Mouse (Mus musculus) ES-E14 (cell line): ENCODE measurements around the gene Nell2. TPM values are rescaled to one million over a fixed set of nuclear protein-coding genes. Genes with fewer than 3 reads are reported as not detected.

Experiments used
- DNase-seq: peaks from one replicate; pipeline ENCODE4 v3.0.0-alpha.2; 2013; ENCODE audit warnings: low read depth, low spot score
- H3K27ac ChIP-seq: 2 replicates; pipeline ENCODE4 v1.5.1; 2012; ENCODE audit warnings: low read depth, mild to moderate bottlenecking, low read length, moderate library complexity, mixed read lengths; ENCODE audit not compliant: poor library complexity, insufficient read depth, severe bottlenecking
- H3K36me3 ChIP-seq: 2 replicates; pipeline ENCODE4 v1.6.1; 2012; ENCODE audit warnings: mild to moderate bottlenecking, low read length, moderate library complexity, mixed read lengths; ENCODE audit not compliant: control insufficient read depth, poor library complexity, insufficient read depth, severe bottlenecking
- H3K4me1 ChIP-seq, 2 experiments: fragments of 150-350 bp in 1 of 2; sonication (generic) in 1 of 2; 2 replicates each; pipeline ENCODE4 v1.6.1; 2012; ENCODE audit warnings: low read length in 2 of 2, mild to moderate bottlenecking in 1 of 2, mixed read lengths in 1 of 2; ENCODE audit not compliant: control insufficient read depth in 2 of 2, insufficient read depth in 2 of 2, poor library complexity in 1 of 2
- H3K4me3 ChIP-seq, 2 experiments: fragments of 150-350 bp in 1 of 2; sonication (generic) in 1 of 2; 2 replicates each; pipeline ENCODE4 v1.5.1; 2012; ENCODE audit warnings: low read length in 2 of 2, low read depth in 1 of 2, mild to moderate bottlenecking in 1 of 2, mixed read lengths in 1 of 2; ENCODE audit not compliant: insufficient read depth in 1 of 2, poor library complexity in 1 of 2, severe bottlenecking in 1 of 2
- H3K9ac ChIP-seq: 2 replicates; pipeline ENCODE4 v1.6.1; 2012; ENCODE audit warnings: low read depth, mild to moderate bottlenecking, low read length, mixed read lengths; ENCODE audit not compliant: poor library complexity, insufficient read depth, severe bottlenecking
- H3K9me3 ChIP-seq: fragments of 150-350 bp; sonication (generic); 2 replicates; pipeline ENCODE4 v1.6.1; 2012; ENCODE audit warnings: low read depth, mild to moderate bottlenecking, low read length; ENCODE audit not compliant: control insufficient read depth, insufficient read depth
- CHD2 ChIP-seq: IDR thresholded peaks from 2 replicates; pipeline ENCODE4 v1.6.1; 2014; ENCODE audit warnings: mild to moderate bottlenecking, low read depth, low read length, inconsistent platforms
- HCFC1 ChIP-seq: IDR thresholded peaks from 2 replicates; pipeline ENCODE4 v1.6.1; 2012; ENCODE audit warnings: low read length, inconsistent platforms, borderline replicate concordance; ENCODE audit not compliant: insufficient read depth
- MAFK ChIP-seq: IDR thresholded peaks from 2 replicates; pipeline ENCODE4 v1.6.1; 2014; ENCODE audit warnings: mild to moderate bottlenecking, low read depth, low read length, inconsistent platforms; ENCODE audit not compliant: insufficient read depth
- ZC3H11A ChIP-seq: IDR thresholded peaks from 2 replicates; pipeline ENCODE4 v1.6.1; 2012; ENCODE audit warnings: low read depth, mild to moderate bottlenecking, inconsistent platforms, low read length, borderline replicate concordance
- ZNF384 ChIP-seq: IDR thresholded peaks from 2 replicates; pipeline ENCODE4 v1.6.1; 2012; ENCODE audit warnings: low read depth, low read length, inconsistent platforms
- in situ Hi-C, 2 experiments: fragments of 600-800 bp; cut with MboI; formaldehyde crosslinking; loops; one replicate each; pipeline ENCODE4 v1.15.1; 2025; ENCODE audit warnings: low sequenced_read_pairs in 2 of 2, inconsistent platforms in 1 of 2; ENCODE audit not compliant: unreplicated experiment in 2 of 2
- total RNA-seq: library from RNA; depleted of rRNA; stranded (reverse); fragments of 300-350 nt; gene quantifications from 2 replicates; pipeline ENCODE4 v1.2.3, GENCODE M21; 2012

Gene Nell2
- total RNA-seq, 1 experiment, result 3.4 TPM

DNA sequence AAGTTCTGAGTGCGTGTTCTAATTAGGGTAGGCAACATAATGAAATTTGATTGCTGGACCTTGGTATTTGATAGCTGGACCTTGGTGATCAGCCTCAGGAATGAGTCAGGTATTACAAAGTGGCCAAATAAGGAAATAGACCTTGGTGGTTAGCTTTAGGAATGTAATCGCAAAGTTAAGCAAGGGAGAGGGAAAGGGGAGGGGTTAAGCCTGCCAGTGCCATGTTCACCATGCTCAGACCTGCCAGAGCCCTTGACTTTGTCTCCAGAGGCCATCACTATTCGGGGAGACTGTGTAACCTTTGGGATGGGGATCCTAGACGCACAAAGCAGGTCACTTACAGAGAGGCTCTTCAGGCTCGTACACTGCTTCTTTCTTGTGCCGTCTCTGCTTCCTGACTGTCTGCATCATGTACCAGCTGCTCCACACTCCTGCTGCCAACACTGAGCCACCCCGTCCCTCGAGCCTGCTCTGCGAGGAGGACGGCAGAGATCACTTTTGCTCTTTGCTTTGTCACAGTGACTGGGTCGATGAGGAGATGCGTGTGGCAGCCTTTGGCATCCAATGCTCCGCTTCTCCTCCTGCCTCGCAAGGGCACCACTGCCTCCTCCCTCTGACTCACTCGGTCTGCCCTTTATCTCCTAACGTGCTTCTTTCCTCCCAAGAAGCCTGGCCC is 157.5 kb downstream of the Nell2 start:
- H3K4me3 ChIP-seq, result no peak overlapping the region
- H3K9ac ChIP-seq, result no peak overlapping the region
- no peaks in the 10 kb centered on the region for H3K36me3 ChIP-seq
- no peak overlapping the region for H3K27ac ChIP-seq
- H3K4me1 ChIP-seq, result no peaks in the 10 kb centered on the region
- DNase-seq, result no peak
- in situ Hi-C loops, result no loop called here
- no peaks in the 10 kb centered on the region for H3K9me3 ChIP-seq
- TF ChIP-seq MAFK (no peak), HCFC1 (no peak), ZNF384 (no peak), CHD2 (no peak), ZC3H11A (no peak)

- H3K4me3 ChIP-seq, result no peak overlapping the region
- no peak overlapping the region for H3K27ac ChIP-seq
- no peak overlapping the region for H3K9ac ChIP-seq
- DNase-seq, result no peak
- TF ChIP-seq HCFC1 (no peak), MAFK (no peak), CHD2 (no peak), ZC3H11A (no peak), ZNF384 (no peak)
- no peaks in the 10 kb centered on the region for H3K9me3 ChIP-seq
- in situ Hi-C loops, result no loop called here
- no peaks in the 10 kb centered on the region for H3K36me3 ChIP-seq
- H3K4me1 ChIP-seq, result no peaks in the 10 kb centered on the region
Observed at GRCm38 (mm10) chr15:95368185-95368584, 160.2 kb downstream of the Nell2 start.

DNA sequence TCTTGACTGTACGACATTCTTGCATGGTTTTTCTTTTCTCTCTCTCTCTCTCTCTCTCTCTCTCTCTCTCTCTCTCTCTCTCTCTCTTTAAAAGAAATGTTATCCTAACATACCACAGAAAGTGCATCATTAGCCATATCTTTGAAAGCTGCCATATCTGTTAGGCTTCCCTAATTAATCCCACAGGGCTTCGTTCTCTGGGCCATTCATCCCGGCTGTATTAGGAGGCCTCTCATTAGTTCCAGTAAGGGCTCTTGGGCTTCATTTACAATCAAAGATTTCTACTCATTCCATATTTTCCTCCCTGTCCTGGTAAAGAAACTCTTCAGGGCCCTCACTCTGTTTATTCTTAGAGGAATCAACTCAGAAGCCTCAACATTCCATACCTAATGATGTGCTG is 161.9 kb downstream of the Nell2 start:
- H3K9me3 ChIP-seq, result no peaks in the 10 kb centered on the region
- in situ Hi-C loops, result no loop called here

DNA sequence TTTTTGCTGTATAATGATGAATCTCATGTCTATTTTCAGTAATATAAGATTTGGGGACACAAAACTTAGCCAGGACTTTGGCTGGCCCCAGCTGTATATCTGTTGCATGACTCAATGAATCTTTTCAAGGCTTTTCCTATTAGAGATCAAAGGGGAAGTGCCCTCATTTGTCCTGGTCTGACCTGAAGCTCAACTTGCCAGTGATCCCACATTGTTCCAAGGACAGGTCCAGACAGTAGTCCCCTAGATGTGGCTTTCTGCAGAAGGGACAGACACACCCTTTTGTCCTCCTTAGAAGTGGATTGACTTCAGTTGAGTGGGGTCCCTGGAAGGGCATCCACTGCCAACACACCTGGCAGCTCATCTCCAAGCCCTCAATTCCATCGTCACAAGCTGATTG is 173.6 kb downstream of the Nell2 start:
- Histone ChIP-seq H3K36me3 (no peaks in the 10 kb centered on the region), H3K4me1 (no peaks in the 10 kb centered on the region), H3K4me3 (no peak overlapping the region), H3K9me3 (no peaks in the 10 kb centered on the region), H3K27ac (no peak overlapping the region), H3K9ac (no peak overlapping the region)
- DNase-seq, result no peak
- in situ Hi-C loops, result no loop called here
- TF ChIP-seq HCFC1 (no peak), MAFK (no peak), ZC3H11A (no peak), CHD2 (no peak), ZNF384 (no peak)

More for the DNA sequence above, 161.9 kb downstream of the Nell2 start:
- no peak overlapping the region for H3K27ac ChIP-seq
- no peak overlapping the region for H3K4me3 ChIP-seq
- H3K36me3 ChIP-seq, result no peaks in the 10 kb centered on the region
- no peaks in the 10 kb centered on the region for H3K4me1 ChIP-seq
- H3K9ac ChIP-seq, result no peak overlapping the region
- no peak for DNase-seq
- TF ChIP-seq ZC3H11A (no peak), ZNF384 (no peak), CHD2 (no peak), HCFC1 (no peak), MAFK (no peak)
